Mouse (Mus musculus) embryonic fibroblast, embryonic 13.5 days (primary cell): ENCODE measurements at regions not wholly inside any gene's neighbourhood (a gene's known extent, or its start where the extent isn't known, plus 50 kb on each side); places are given as distances from the start of the nearest gene placed in this dataset.

Experiments used
- CTCF ChIP-seq: IDR thresholded peaks from 2 replicates; pipeline ENCODE4 v1.5.1; 2011; ENCODE audit warnings: mild to moderate bottlenecking, control low read depth, low read length, moderate library complexity, borderline replicate concordance; ENCODE audit not compliant: insufficient read depth
- POLR2A ChIP-seq: IDR thresholded peaks from 2 replicates; pipeline ENCODE4 v1.6.1; 2011; ENCODE audit warnings: low read depth, mild to moderate bottlenecking, control low read depth, low read length, moderate library complexity

DNA sequence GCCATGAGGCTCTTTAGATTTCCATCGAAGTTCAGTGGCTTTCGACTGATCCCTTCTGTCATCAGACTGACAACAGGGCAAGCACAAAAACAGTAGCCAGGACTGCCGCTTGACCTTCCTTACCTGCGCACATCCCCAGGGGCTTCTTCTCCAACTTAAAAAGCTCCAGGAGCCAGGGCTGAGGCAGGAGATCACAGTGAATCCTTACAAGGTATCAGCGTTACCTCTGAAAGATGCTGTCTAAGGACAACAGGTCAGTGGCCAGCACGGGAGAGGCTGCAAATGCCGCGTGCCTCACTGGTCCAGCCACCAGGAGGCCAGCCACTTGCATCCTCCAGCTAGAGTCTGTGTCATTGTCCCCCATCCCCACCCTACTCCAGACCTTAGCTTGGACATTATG, 97.5 kb downstream of the Inhbb start:
- TF ChIP-seq POLR2A (no peak), CTCF (no peak)
